Mouse (Mus musculus): ENCODE results near the gene Kif5c.

- TF ChIP-seq CTCF (IDR thresholded peaks at IDR 0.05; ENCODE audit: control insufficient read depth, insufficient read depth, insufficient read length) = no peak
- TF ChIP-seq CEBPB (IDR thresholded peaks at IDR 0.05; ENCODE audit: low read depth) = no peak
- no peak for TF ChIP-seq MYOD1 (IDR thresholded peaks at IDR 0.05; ENCODE audit: control insufficient read depth, insufficient read length, low read depth)
- TF ChIP-seq USF1 (IDR thresholded peaks at IDR 0.05; ENCODE audit: low read depth) = no peak
- TF ChIP-seq FOSL1 (IDR thresholded peaks at IDR 0.05; ENCODE audit: insufficient read depth, low read length, poor library complexity, severe bottlenecking) = no peak
- no peak for TF ChIP-seq MYOG (IDR thresholded peaks at IDR 0.05; ENCODE audit: control insufficient read depth, extremely low read depth, insufficient read length)
Measured at GRCm38 (mm10) chr2:49690421-49690826, 71.3 kb downstream of the Kif5c start.

Data from C2C12 (cell line).